Mouse (Mus musculus) ES-E14 (cell line): Measurements from ENCODE around the gene Neu1.

Source experiments
- CHD2 ChIP-seq: IDR thresholded peaks from 2 replicates; pipeline ENCODE4 v1.6.1; 2014; ENCODE audit warnings: mild to moderate bottlenecking, low read depth, low read length, inconsistent platforms
- HCFC1 ChIP-seq: IDR thresholded peaks from 2 replicates; pipeline ENCODE4 v1.6.1; 2012; ENCODE audit warnings: low read length, inconsistent platforms, borderline replicate concordance; ENCODE audit not compliant: insufficient read depth
- MAFK ChIP-seq: IDR thresholded peaks from 2 replicates; pipeline ENCODE4 v1.6.1; 2014; ENCODE audit warnings: mild to moderate bottlenecking, low read depth, low read length, inconsistent platforms; ENCODE audit not compliant: insufficient read depth
- ZC3H11A ChIP-seq: IDR thresholded peaks from 2 replicates; pipeline ENCODE4 v1.6.1; 2012; ENCODE audit warnings: low read depth, mild to moderate bottlenecking, inconsistent platforms, low read length, borderline replicate concordance
- ZNF384 ChIP-seq: IDR thresholded peaks from 2 replicates; pipeline ENCODE4 v1.6.1; 2012; ENCODE audit warnings: low read depth, low read length, inconsistent platforms

GRCm38 (mm10) chr17:34951636-34952377 is 20.8 kb downstream of the Neu1 start:
- TF ChIP-seq ZNF384 = no peak
- TF ChIP-seq MAFK = no peak
- peak; percentile 25; the same call in 1 of the 2 replicates for TF ChIP-seq HCFC1
- TF ChIP-seq CHD2 = no peak
- no peak for TF ChIP-seq ZC3H11A
